Mouse (Mus musculus): ENCODE data around the gene Fam166b.

GRCm38 (mm10) chr4:43414761-43415160 is 14.2 kb downstream of the Fam166b start:
- TF ChIP-seq CTCF (IDR thresholded peaks at IDR 0.05; ENCODE audit: extremely low read depth, insufficient read depth, insufficient read length, insufficient replicate concordance) (no peak), POLR2A (IDR thresholded peaks at IDR 0.05; ENCODE audit: low read depth, low read length) (no peak)

Data from spleen, adult 2 months (tissue).